Comparison of ENCODE assay signal across 11 mouse cellular contexts in the genomic region with DNA sequence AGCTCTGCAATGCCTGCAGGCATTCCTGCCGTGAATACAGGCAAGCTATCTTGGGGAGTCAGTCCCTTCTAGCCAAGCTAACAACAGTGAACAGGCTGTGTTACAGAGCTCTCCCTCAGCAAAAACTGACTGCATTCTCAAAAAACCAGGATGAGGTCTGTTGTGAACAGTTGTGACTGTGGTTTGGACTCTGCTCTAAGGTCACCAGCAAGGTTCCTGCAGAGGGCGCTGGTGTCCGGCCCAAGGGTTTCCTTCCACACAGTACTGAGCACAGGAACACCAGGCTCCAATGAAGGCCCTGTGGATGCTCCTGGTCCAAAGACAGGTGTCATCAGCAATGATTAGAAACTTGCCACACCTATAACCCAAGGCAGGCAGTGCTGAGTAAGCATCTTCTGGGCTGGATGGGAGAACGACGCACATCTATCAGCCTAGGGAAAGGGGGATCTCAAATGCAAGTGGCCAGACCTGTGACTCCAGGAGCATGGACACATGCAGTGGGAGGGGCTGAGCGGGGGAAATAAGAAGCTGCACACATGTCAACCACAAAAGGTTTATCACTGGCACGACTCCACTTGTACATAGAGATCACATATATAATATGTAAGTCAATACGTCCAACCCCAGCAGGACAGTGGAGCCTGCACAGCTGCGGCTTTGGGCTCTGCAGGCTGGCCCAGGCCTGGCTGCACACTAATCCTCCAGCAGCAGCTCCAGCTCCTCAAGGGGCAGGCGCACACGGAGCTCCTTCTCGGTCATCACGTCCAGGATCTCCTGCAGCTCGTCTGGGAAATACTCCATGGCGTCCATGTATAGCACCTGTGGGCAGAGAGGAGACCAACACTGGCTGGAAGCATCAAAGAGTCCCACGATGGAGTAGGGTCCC. TPM values are rescaled to one million over a fixed set of nuclear protein-coding genes. Genes with fewer than 3 reads are reported as not detected.
A peak's percentile ranks its signal among the peaks of the same experiment; 100 is the strongest.
DNase-seq lines count a peak whose midpoint lies in the region; ATAC-seq and TF ChIP-seq lines count a peak whose summit lies in the region.
"Had no signal": no experiment of that assay in that cellular context is flagged by ENCODE, and none has a peak within 500 bp of the region (broad histone marks: within the 10 kb centered on the region; RNA-seq: fewer than 3 reads in every experiment).

No protein-coding gene starts in this region.

- H3K9me3 ChIP-seq in liver, embryonic 12.5 days (replicated peaks): no peaks in the 10 kb centered on the region
- no peaks in the 10 kb centered on the region for H3K9me3 ChIP-seq in liver, postnatal 0 days (ENCODE audit: low read length)
- H3K9me3 ChIP-seq: megakaryocyte, embryonic 14.5 days had no signal

- 83% methylated on average over 16 of the region's 16 CpGs for WGBS in liver, adult 2 months
- 79% methylated on average over 16 of the region's 16 CpGs for WGBS in liver, embryonic 12.5 days (ENCODE audit: insufficient replicate concordance)
- 85% methylated on average over 16 of the region's 16 CpGs for WGBS in bone marrow, adult 2 months
- 80% methylated on average over 16 of the region's 16 CpGs for WGBS in liver, postnatal 0 days (ENCODE audit: insufficient replicate concordance)

- H3K36me3 ChIP-seq in liver, adult 2 months (ENCODE audit: control insufficient read depth, insufficient read depth, low read length): peaks cover 44% of the 10 kb centered on the region
- peaks cover 92% of the 10 kb centered on the region for H3K36me3 ChIP-seq in liver, embryonic 12.5 days
- peaks cover 76% of the 10 kb centered on the region for H3K36me3 ChIP-seq in liver, postnatal 0 days (replicated peaks; ENCODE audit: insufficient read depth, low read length)

- no peak overlapping the region for H3K9ac ChIP-seq in liver, adult 2 months (ENCODE audit: low read depth, low read length)
- H3K9ac ChIP-seq in liver, embryonic 12.5 days: no peak overlapping the region
- no peak overlapping the region for H3K9ac ChIP-seq in liver, postnatal 0 days (replicated peaks)

- H3K79me2 ChIP-seq in liver, adult 2 months (ENCODE audit: control insufficient read depth, insufficient read depth, low read length): no peaks in the 10 kb centered on the region

- no peak overlapping the region for H3K4me3 ChIP-seq in liver, adult 2 months (ENCODE audit: insufficient read depth, low read depth, low read length)
- H3K4me3 ChIP-seq in liver, embryonic 12.5 days: no peak overlapping the region
- no peak overlapping the region for H3K4me3 ChIP-seq in bone marrow, adult 2 months (replicated peaks; ENCODE audit: control insufficient read depth, low read depth, low read length)
- no peak overlapping the region for H3K4me3 ChIP-seq in liver, postnatal 0 days (ENCODE audit: low read depth, low read length)
- H3K4me3 ChIP-seq: megakaryocyte, embryonic 14.5 days had no signal

- intact Hi-C loops in left cerebral cortex, postnatal 14 days (cut with DNase I): no loop called here

- no peak overlapping the region for H3K4me2 ChIP-seq in liver, embryonic 12.5 days
- H3K4me2 ChIP-seq in liver, postnatal 0 days (ENCODE audit: low read depth, low read length): no peak overlapping the region

- no peak for ATAC-seq in liver, embryonic 12.5 days
- ATAC-seq in liver, postnatal 0 days: peak; percentile 53

- no peaks in the 10 kb centered on the region for H3K4me1 ChIP-seq in liver, adult 2 months (ENCODE audit: control insufficient read depth, insufficient read depth, low read length)
- H3K4me1 ChIP-seq in liver, embryonic 12.5 days: peaks cover 22% of the 10 kb centered on the region
- no peaks in the 10 kb centered on the region for H3K4me1 ChIP-seq in bone marrow, adult 2 months (ENCODE audit: control insufficient read depth, insufficient read depth, low read length)
- H3K4me1 ChIP-seq in liver, postnatal 0 days (ENCODE audit: insufficient read depth): no peaks in the 10 kb centered on the region

- H3K27me3 ChIP-seq in liver, adult 2 months (ENCODE audit: control insufficient read depth, insufficient read depth, low read length): no peaks in the 10 kb centered on the region
- H3K27me3 ChIP-seq in liver, embryonic 12.5 days (replicated peaks): no peaks in the 10 kb centered on the region
- H3K27me3 ChIP-seq in liver, postnatal 0 days (ENCODE audit: insufficient read depth, low read length): no peaks in the 10 kb centered on the region
- H3K27me3 ChIP-seq: megakaryocyte, embryonic 14.5 days had no signal

- no peak for TF ChIP-seq EP300 in liver, postnatal 0 days (IDR thresholded peaks at IDR 0.05; ENCODE audit: low read depth)

- DNase-seq in adrenal gland, postnatal 14 days: peak; percentile 63
- DNase-seq in adrenal gland, adult (ENCODE audit: inconsistent age in 2 of 2, low spot score in 1 of 2): no peak
- DNase-seq in liver, adult 2 months (ENCODE audit: extremely low read depth, low read depth, low spot score): no peak
- peak; percentile 48 for DNase-seq in liver, postnatal 0 days
- DNase-seq in left cerebral cortex, postnatal 14 days (ENCODE audit: low spot score in 2 of 2): no peak
- no peak for DNase-seq in urinary bladder, postnatal 25 days (ENCODE audit: low spot score)
- DNase-seq: gastrocnemius, postnatal 10 days; spleen, adult 18-20 months had no signal

- no peak overlapping the region for H3K27ac ChIP-seq in liver, adult 2 months (replicated peaks; ENCODE audit: insufficient read depth, low read depth, low read length)
- no peak overlapping the region for H3K27ac ChIP-seq in liver, embryonic 12.5 days
- H3K27ac ChIP-seq in bone marrow, adult 2 months (ENCODE audit: control insufficient read depth, insufficient read depth, low read depth, low read length, poor library complexity): no peak overlapping the region
- H3K27ac ChIP-seq in liver, postnatal 0 days (ENCODE audit: low read depth): no peak overlapping the region

- TF ChIP-seq CTCF in liver, adult 2 months (IDR thresholded peaks at IDR 0.05; ENCODE audit: low read depth, low read length): peak; percentile 50
- peak; percentile 37; the same call in 1 of the 2 replicates for TF ChIP-seq CTCF in bone marrow, adult 2 months (IDR thresholded peaks at IDR 0.05; ENCODE audit: control insufficient read depth, insufficient read depth, low read length)
- TF ChIP-seq CTCF in liver, postnatal 0 days (IDR thresholded peaks at IDR 0.05; ENCODE audit: low read depth): peak; percentile 52

- TF ChIP-seq POLR2A in liver, adult 2 months (IDR thresholded peaks at IDR 0.05; ENCODE audit: extremely low read depth, insufficient read depth, low read length): no peak
- no peak for TF ChIP-seq POLR2A in bone marrow, adult 2 months (IDR thresholded peaks at IDR 0.05; ENCODE audit: borderline replicate concordance, control insufficient read depth, low read depth, low read length)

RNA-seq across cellular contexts. Expression of gene Psmc1, which starts 15.2 kb away (rescaled TPM):
- total RNA-seq in adrenal gland, postnatal 14 days (2021): 198 and 214 TPM in 2 replicates
- total RNA-seq in liver, adult 2 months (2014; rRNA removed): 89.4 and 104 TPM in 2 replicates
- polyA plus RNA-seq in liver, adult 2 months (2012; rRNA removed): 42.8 and 47.3 TPM in 2 replicates
- 212 and 224 TPM in 2 replicates for polyA plus RNA-seq in liver, embryonic 12.5 days (2016; fragmentation: Nextera tagmentation; extraction: Ambion mirVana)
- polyA plus RNA-seq in bone marrow, adult 2 months (2011; ENCODE audit: insufficient read depth, insufficient read length, low replicate concordance, missing spikeins): 93.6 and 165 TPM in 2 replicates
- polyA plus RNA-seq in liver, postnatal 0 days (2015; fragmentation: Nextera tagmentation; extraction: Ambion mirVana): 117 and 118 TPM in 2 replicates
- total RNA-seq in left cerebral cortex, postnatal 14 days (2021): 100 to 1,000 TPM; 191 to 192 TPM

RNA-seq across cellular contexts. Expression of gene Nrde2, which starts 34.3 kb away (rescaled TPM):
- 13.3 and 16.7 TPM in 2 replicates for total RNA-seq in adrenal gland, postnatal 14 days (2021)
- 6.8 and 8.1 TPM in 2 replicates for total RNA-seq in liver, adult 2 months (2014; rRNA removed)
- 3.4 and 4.5 TPM in 2 replicates for polyA plus RNA-seq in liver, adult 2 months (2012; rRNA removed)
- 6.9 and 8.6 TPM in 2 replicates for polyA plus RNA-seq in liver, embryonic 12.5 days (2016; fragmentation: Nextera tagmentation; extraction: Ambion mirVana)
- polyA plus RNA-seq in bone marrow, adult 2 months (2011; ENCODE audit: insufficient read depth, insufficient read length, low replicate concordance, missing spikeins): 10.0 and 19.8 TPM in 2 replicates
- 3.5 and 4.7 TPM in 2 replicates for polyA plus RNA-seq in liver, postnatal 0 days (2015; fragmentation: Nextera tagmentation; extraction: Ambion mirVana)
- 10 to 100 TPM; 15.0 to 15.5 TPM for total RNA-seq in left cerebral cortex, postnatal 14 days (2021)

Comparison
In these comparisons a context has a peak if more than half of its experiments do, and no peak if none do; other contexts are left out.
1. DNase-seq: peak in adrenal gland, postnatal 14 days (single experiment) and liver, postnatal 0 days (single experiment); none in adrenal gland, adult (0 of 2), liver, adult 2 months (single experiment), left cerebral cortex, postnatal 14 days (0 of 2) and urinary bladder, postnatal 25 days (single experiment).
2. Peak in every context shown above with its lines, with median percentiles within 50 percentile points of each other: CTCF ChIP-seq.